Mouse (Mus musculus) embryonic facial prominence, embryonic 11.5 days (tissue): ENCODE results near the gene Xpo4. TPM values are rescaled to one million over a fixed set of nuclear protein-coding genes. Genes with fewer than 3 reads are reported as not detected.

Experiments
- ATAC-seq: fragments of 200-750 bp; cut with Nextera tagmentation; replicated peaks from 2 replicates; pipeline ENCODE4 v1.8.0; 2017; ENCODE audit warnings: low read depth; ENCODE audit not compliant: insufficient number of reproducible peaks, low FRiP score, low TSS enrichment
- DNase-seq: peaks from one replicate; pipeline ENCODE4 v3.0.0-alpha.2; 2015; ENCODE audit warnings: low spot score
- H3K27ac ChIP-seq: fragments of 300-500 bp; sonication (generic); replicated peaks from 2 replicates; pipeline ENCODE4 v1.5.1; 2014; ENCODE audit warnings: mild to moderate bottlenecking, low read depth, low read length, control low read depth
- H3K27me3 ChIP-seq: fragments of 300-500 bp; sonication (generic); 2 replicates; pipeline ENCODE4 v1.6.1; 2014; ENCODE audit warnings: mild to moderate bottlenecking, low read length, moderate library complexity, mixed read lengths; ENCODE audit not compliant: control insufficient read depth, insufficient read depth
- H3K36me3 ChIP-seq: fragments of 300-500 bp; sonication (generic); replicated peaks from 2 replicates; pipeline ENCODE4 v1.6.1; 2014; ENCODE audit warnings: low read depth, mild to moderate bottlenecking, low read length, moderate library complexity, mixed read lengths; ENCODE audit not compliant: control insufficient read depth, insufficient read depth
- H3K4me1 ChIP-seq: fragments of 300-500 bp; sonication (generic); 2 replicates; pipeline ENCODE4 v1.6.1; 2014; ENCODE audit warnings: low read length, mixed read lengths; ENCODE audit not compliant: control insufficient read depth, insufficient read depth
- H3K4me2 ChIP-seq: fragments of 300-500 bp; sonication (generic); 2 replicates; pipeline ENCODE4 v1.6.1; 2014; ENCODE audit warnings: low read depth, mild to moderate bottlenecking, control low read depth, low read length, moderate library complexity
- H3K4me3 ChIP-seq: fragments of 300-500 bp; sonication (generic); 2 replicates; pipeline ENCODE4 v1.5.1; 2014; ENCODE audit warnings: low read depth, low read length, control low read depth
- H3K9ac ChIP-seq: fragments of 300-500 bp; sonication (generic); replicated peaks from 2 replicates; pipeline ENCODE4 v1.6.1; 2014; ENCODE audit warnings: mild to moderate bottlenecking, control low read depth, low read length
- H3K9me3 ChIP-seq: fragments of 300-500 bp; sonication (generic); replicated peaks from 2 replicates; pipeline ENCODE4 v1.6.1; 2016; ENCODE audit warnings: mild to moderate bottlenecking, low read length, inconsistent platforms, mixed read lengths; ENCODE audit not compliant: control insufficient read depth
- WGBS: fragments of 180-500 bp; shearing (Covaris S2); extraction: QIAGEN DNeasy Blood & Tissue Kit; methylation state at CpG from one replicate; pipeline ENCODE4 v1.1.7; 2014; 5-methylcytosine and 5-hydroxymethylcytosine counted together
- polyA plus RNA-seq: library from polyadenylated mRNA; unstranded; fragments of >200 nt; fragmentation: Nextera tagmentation; extraction: Ambion mirVana; gene quantifications from 2 replicates; pipeline ENCODE4 v1.2.1, GENCODE M21; 2014

The Xpo4 gene
- polyA plus RNA-seq, 1 experiment from 2014 or later, result 37.0 TPM

DNA sequence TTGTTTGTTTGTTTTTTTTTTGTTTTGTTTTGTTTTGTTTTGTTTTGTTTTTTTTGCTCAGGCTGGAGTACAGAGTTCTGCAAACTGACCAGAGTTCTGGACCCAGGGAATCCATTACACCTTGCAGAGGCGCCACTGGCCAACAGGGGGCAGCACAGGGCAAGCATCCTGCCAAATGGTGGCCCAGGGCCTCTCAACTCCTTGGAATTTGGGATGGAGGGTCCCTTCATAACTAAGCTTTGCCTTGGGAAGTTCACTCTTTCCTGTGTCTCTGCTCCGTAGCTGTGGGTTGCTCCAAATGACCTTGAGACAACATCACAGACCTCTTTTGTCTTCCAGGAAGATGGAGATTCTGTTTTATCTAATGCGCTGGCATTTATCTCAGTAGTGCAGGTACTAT is 132.0 kb downstream of the Xpo4 start:
- H3K27me3 ChIP-seq, result peaks cover 4% of the 10 kb centered on the region
- H3K4me1 ChIP-seq, result no peaks in the 10 kb centered on the region
- H3K4me3 ChIP-seq, result no peak overlapping the region
- H3K9me3 ChIP-seq, result no peaks in the 10 kb centered on the region
- ATAC-seq (no peak), DNase-seq (peak; percentile 66)
- WGBS, result 36% methylated on average over 3 of the region's 3 CpGs
- no peak overlapping the region for H3K9ac ChIP-seq
- no peaks in the 10 kb centered on the region for H3K36me3 ChIP-seq
- no peak overlapping the region for H3K4me2 ChIP-seq
- H3K27ac ChIP-seq, result no peak overlapping the region

GRCm38 (mm10) chr14:57532577-57532976 is 132.7 kb downstream of the Xpo4 start:
- Histone ChIP-seq H3K27ac (no peak overlapping the region), H3K4me1 (no peaks in the 10 kb centered on the region), H3K4me3 (no peak overlapping the region), H3K4me2 (no peak overlapping the region), H3K9me3 (no peaks in the 10 kb centered on the region), H3K9ac (no peak overlapping the region), H3K27me3 (peaks cover 4% of the 10 kb centered on the region), H3K36me3 (no peaks in the 10 kb centered on the region)
- WGBS, result 86% methylated on average over 3 of the region's 3 CpGs
- DNase-seq (no peak), ATAC-seq (no peak)

DNA sequence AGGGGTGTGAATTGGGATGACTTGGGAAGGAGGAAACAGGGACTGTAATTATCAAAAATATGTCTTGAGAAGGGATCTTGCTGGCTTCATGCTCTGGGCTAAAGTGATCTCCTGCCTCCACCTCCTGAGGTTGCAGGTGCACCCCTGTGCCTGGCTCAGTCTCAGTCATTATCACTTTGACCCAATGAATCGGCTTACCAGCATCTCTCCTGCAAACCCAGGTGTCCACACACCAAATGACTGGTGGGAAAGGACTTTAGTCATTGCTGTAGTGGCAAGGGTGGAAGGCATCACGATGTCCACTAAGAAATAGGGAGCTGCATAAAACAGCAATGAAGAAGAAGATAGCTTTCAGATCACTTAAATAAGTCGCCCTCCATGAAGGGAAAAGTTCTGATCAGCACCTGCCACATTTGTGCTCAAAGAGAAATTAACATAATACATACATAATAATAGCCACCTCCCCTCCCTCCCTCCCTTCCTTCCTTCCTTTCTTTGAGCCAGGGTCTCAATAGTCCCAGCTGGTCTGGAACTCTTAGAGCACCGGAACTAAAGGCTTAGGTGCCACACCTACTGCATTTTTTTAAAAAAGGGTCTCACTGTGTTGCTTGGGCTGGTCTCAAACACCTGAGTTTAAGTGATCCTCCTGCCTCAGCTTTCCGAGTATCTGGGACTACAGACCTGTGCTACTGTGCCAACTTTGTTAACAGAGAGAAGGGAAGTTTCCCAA is 135.3 kb downstream of the Xpo4 start:
- H3K4me2 ChIP-seq, result no peak overlapping the region
- H3K9ac ChIP-seq, result no peak overlapping the region
- DNase-seq, result no peak
- ATAC-seq, result no peak
- H3K9me3 ChIP-seq, result no peaks in the 10 kb centered on the region
- no peaks in the 10 kb centered on the region for H3K36me3 ChIP-seq
- peaks cover 4% of the 10 kb centered on the region for H3K27me3 ChIP-seq
- H3K4me1 ChIP-seq, result no peaks in the 10 kb centered on the region
- no peak overlapping the region for H3K4me3 ChIP-seq
- 73% methylated on average over 5 of the region's 5 CpGs for WGBS
- no peak overlapping the region for H3K27ac ChIP-seq

DNA sequence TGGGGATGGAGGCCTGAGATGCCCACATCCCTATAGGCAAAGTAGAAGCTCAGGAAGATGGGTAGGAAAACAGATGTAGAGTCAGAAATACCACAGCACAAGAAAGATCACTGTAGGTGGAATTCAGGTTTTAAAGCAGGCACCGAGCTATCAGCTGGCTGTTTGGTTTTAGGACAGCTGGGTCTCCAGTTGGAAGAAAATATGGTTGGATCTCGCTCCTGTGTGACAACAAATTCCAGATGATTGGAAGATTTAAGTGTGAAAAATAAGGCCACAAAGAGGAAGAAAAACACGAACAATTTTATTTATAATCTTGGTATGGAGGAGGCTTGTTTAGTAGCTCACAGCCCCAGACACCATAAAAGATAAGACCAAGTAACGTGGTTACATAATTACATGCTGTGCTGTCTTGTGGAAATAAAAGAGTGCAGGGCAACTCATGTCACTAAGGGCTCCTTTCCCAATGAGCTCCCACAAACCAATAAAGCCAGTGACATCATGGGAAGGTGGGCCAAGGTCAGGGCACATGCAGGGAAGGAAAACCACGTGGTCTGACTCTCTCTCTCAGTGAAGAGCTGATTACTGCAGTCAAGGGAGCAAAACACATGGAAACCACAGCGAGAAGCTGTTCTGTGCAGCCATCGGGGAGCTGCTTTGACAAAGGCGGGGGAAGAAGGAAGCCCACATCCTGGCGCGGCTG is 136.0 kb downstream of the Xpo4 start:
- H3K4me3 ChIP-seq, result no peak overlapping the region
- no peak overlapping the region for H3K9ac ChIP-seq
- no peaks in the 10 kb centered on the region for H3K36me3 ChIP-seq
- H3K9me3 ChIP-seq, result no peaks in the 10 kb centered on the region
- no peak overlapping the region for H3K4me2 ChIP-seq
- H3K27ac ChIP-seq, result no peak overlapping the region
- WGBS, result 61% methylated on average over 10 of the region's 10 CpGs
- ATAC-seq (no peak), DNase-seq (no peak)
- H3K4me1 ChIP-seq, result no peaks in the 10 kb centered on the region
- H3K27me3 ChIP-seq, result peaks cover 6% of the 10 kb centered on the region

DNA sequence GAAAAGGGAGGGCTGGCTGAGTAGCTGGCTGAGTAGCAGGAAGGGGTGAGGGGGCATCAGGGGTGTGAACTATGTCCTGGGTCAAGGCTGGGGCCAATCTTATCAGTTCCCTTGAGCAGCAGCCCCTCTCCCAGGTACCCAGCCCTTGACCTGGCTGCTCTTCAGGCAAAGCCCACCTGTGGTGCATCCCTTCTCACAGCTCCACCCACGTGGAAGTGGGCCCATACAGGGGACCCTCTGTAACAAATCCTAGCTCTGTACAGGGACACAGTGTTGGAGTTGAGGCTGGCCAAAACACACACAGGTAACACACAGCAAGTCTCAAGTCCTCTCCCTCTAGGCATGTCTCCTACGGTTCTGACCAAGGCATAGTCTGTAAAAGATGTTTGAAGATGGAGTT is 137.6 kb downstream of the Xpo4 start:
- H3K36me3 ChIP-seq, result no peaks in the 10 kb centered on the region
- 48% methylated on average over 2 of the region's 2 CpGs for WGBS

More for the DNA sequence above, 137.6 kb downstream of the Xpo4 start:
- no peak overlapping the region for H3K27ac ChIP-seq
- no peak for DNase-seq
- no peak overlapping the region for H3K4me3 ChIP-seq
- no peaks in the 10 kb centered on the region for H3K9me3 ChIP-seq
- no peaks in the 10 kb centered on the region for H3K4me1 ChIP-seq
- H3K9ac ChIP-seq, result no peak overlapping the region
- H3K4me2 ChIP-seq, result no peak overlapping the region
- H3K27me3 ChIP-seq, result peaks cover 12% of the 10 kb centered on the region
- ATAC-seq, result no peak

Other genes with a start within 250 kb of the Xpo4 start
- gene Ift88, start 241.4 kb downstream of the Xpo4 start, polyA plus RNA-seq, result 14.3 and 16.9 TPM in 2 replicates
- 0.60 and 1.6 TPM in 2 replicates for gene Il17d, start 140.7 kb downstream of the Xpo4 start, polyA plus RNA-seq
- gene Eef1akmt1, start 93.8 kb downstream of the Xpo4 start, polyA plus RNA-seq, result 102 and 104 TPM in 2 replicates
- not detected in 2 replicates for gene Gm49361, start 80.7 kb upstream of the Xpo4 start, polyA plus RNA-seq
- 14.0 and 14.5 TPM in 2 replicates for gene Lats2, start 93.0 kb upstream of the Xpo4 start, polyA plus RNA-seq
- 23.3 and 32.7 TPM in 2 replicates for gene Sap18, start 132.8 kb upstream of the Xpo4 start, polyA plus RNA-seq
- gene Ska3, start 160.8 kb upstream of the Xpo4 start, polyA plus RNA-seq, result 49.7 and 53.6 TPM in 2 replicates
- 118 and 126 TPM in 2 replicates for gene Mrpl57, start 160.8 kb upstream of the Xpo4 start, polyA plus RNA-seq
- gene Zdhhc20, start 224.8 kb upstream of the Xpo4 start, polyA plus RNA-seq, result 56.9 and 64.4 TPM in 2 replicates